Mouse (Mus musculus): ENCODE data around the gene Tuft1. TPM values are rescaled to one million over a fixed set of nuclear protein-coding genes. Genes with fewer than 3 reads are reported as not detected.
A peak's percentile ranks its signal among the peaks of the same experiment; 100 is the strongest.
"Not testable (repeated sequence)": the region's sequence is repeated elsewhere in the genome, so short reads cannot be mapped to it uniquely, and the experiment has no call there.

Gene Tuft1
- total RNA-seq (2015; ENCODE audit: low replicate concordance), result 2.9 and 5.4 TPM in 2 replicates
- 2.4 and 12.6 TPM in 2 replicates for total RNA-seq (2017; ENCODE audit: low replicate concordance)

DNA sequence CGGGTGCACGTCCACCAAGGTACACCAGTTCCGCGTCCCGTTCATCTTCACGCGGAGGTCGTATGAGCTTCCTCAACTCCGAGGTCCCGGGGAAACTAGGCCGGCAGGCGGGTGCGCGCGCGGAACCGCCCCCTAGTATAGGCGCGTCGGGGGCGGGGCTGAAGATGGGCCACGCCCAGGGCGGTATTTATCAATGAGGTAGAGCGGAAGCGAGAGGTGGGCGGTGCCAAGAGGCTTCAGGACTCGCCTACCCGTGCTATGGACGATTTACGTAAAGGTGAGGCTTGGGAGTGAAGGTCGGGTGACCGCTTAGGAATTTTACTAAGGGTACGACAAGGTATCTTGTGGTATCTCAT, at the start of gene Tuft1:
Gene Tuft1 (minus strand): TSS at position 133 of the 356 bp plus-strand sequence.
- peak; percentile 92 for ATAC-seq (replicated peaks; ENCODE audit: low FRiP score, poor library complexity, severe bottlenecking)

- ATAC-seq (replicated peaks; ENCODE audit: low FRiP score, poor library complexity, severe bottlenecking), result peak; percentile 75
These were observed 44.7 kb upstream of the Tuft1 start for GRCm38 (mm10) chr3:94703364-94703763.

- ATAC-seq (replicated peaks; ENCODE audit: low FRiP score, poor library complexity, severe bottlenecking), result peak; percentile 35
These were observed 44.2 kb upstream of the Tuft1 start for GRCm38 (mm10) chr3:94702856-94703255.

DNA sequence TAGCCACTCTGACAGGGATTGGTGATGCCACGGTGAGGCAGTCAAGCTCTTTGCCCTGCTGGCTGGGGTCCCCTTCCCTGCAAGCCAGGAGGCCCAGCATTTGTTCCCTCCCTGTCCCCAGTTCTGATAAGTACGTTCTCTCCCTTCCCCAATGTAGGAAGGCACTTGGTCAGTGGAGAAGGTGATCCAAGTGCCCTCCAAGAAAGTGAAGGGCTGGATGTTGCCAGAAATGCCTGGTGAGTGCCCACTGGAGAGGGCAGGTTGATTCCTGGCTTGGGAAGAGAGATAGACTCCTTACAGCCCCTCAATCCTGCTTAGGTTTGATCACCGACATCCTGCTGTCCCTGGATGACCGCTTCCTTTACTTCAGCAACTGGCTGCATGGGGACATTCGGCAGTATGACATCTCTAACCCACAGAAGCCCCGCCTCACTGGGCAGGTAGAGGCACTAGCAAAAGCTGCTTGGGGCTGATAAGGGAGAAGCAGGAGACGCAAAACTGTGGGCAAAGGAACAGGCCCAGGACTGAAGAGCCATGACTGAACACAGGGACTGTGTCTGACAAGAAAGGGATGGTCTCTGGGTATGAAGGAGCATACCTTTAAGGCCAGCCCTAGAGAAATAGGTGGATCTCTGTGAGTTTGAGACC, 43.6 kb upstream of the Tuft1 start:
- ATAC-seq (replicated peaks; ENCODE audit: low FRiP score, poor library complexity, severe bottlenecking), result peak; percentile 93

GRCm38 (mm10) chr3:94696257-94696656, 37.6 kb upstream of the Tuft1 start:
- ATAC-seq (replicated peaks; ENCODE audit: low FRiP score, poor library complexity, severe bottlenecking), result peak; percentile 40; the same call in 1 of the 2 replicates

DNA sequence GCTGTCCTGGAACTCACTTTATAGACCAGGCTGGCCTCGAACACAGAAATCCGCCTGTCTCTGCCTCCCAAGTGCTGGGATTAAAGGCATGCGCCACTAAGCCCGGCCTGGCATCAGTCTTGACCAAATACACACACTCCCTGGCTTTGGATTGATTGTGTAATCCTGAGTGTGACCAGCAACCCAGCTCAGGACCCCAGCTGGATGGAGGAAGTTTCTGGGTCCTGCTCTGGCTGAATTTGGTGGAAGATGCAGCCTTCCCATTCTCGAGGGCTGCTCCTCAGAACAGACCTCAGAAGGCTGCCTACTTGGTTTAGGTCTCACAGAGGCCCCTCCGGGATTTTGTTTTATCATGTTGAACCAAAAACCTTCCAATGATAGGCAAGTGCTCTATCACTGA, 36.9 kb upstream of the Tuft1 start:
- ATAC-seq (replicated peaks; ENCODE audit: low FRiP score, poor library complexity, severe bottlenecking), result not testable (repeated sequence)

DNA sequence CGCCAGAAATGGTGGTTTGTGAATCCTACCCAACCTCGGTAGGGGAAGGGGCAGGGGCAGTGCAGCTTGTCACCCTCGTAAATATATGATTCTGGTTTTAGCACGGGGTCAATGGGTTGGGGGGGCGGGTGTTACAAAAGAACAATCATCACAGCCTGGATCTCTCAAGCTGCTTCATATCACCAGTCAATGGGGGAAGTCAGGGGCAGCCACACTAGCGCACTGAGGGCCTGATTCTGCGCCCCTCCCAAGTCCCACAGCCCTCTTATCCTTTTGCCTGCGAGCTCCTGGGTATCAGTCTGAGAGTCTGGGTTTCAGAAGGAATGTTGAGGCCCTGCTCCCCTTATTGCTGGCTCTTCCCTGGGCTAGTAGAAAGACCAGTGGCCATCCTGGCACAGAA, 35.2 kb upstream of the Tuft1 start:
- ATAC-seq (replicated peaks; ENCODE audit: low FRiP score, poor library complexity, severe bottlenecking), result peak; percentile 61; the same call in 1 of the 2 replicates

DNA sequence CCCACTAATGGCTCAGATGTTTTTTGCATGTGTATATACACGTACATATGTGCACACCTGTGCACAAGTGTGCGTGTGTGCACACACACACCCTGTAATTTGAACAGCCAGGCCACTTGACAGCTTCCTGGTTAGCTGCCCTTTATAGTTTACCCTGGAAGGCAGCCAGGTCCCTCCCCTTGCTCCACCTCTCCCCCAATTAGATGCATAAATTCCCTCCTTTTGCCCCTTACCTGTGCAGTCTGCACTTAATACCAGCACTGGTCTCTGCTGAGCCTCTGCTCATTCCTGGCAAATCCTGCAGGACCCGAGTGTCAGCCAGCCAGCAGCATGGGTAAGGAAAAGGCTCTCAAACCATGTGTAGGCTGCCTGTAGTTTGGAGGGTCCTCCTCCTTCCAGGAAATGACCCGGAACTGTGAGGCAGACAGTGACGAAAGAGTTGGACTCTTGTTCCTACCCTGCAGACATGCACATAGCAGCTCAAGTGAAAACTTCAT, 34.7 kb upstream of the Tuft1 start, which contains the start of gene Selenbp2:
Gene Selenbp2 (plus strand): TSS at position 228 of the 497 bp plus-strand sequence.
- ATAC-seq (replicated peaks; ENCODE audit: low FRiP score, poor library complexity, severe bottlenecking), result no peak

- ATAC-seq (replicated peaks; ENCODE audit: low FRiP score, poor library complexity, severe bottlenecking), result not testable (repeated sequence)
These were observed 33.0 kb upstream of the Tuft1 start for GRCm38 (mm10) chr3:94691694-94692093.

DNA sequence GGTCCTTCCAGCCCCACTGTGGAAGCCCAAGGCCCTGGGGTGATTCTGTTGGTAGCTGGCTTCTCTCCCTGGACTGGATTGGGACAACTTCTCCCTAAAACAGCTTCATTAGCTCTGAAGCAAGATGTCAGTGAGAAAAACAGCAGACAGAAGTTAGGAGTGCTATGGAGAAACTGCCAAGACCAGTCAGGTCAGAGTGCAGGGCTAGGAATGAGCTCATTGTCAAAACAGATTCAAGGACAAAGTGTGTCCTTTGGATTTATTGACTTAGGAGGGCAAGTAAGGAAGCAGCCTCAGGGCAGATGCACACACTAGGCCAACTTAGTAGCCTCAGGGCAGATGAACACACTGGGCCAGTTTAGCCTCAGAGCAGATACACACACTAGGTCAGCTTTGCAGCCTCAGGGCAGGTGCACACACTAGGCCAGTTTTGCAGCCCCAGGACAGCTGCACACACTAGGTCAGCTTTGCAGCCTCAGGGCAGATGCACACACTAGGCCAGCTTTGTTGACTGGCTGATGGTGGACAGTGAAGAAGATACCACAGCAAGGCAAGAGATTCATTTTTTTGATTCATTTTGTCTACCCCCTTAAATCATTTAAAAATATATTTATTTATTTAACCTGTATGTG, 32.1 kb upstream of the Tuft1 start:
- no peak for ATAC-seq (replicated peaks; ENCODE audit: low FRiP score, poor library complexity, severe bottlenecking)

DNA sequence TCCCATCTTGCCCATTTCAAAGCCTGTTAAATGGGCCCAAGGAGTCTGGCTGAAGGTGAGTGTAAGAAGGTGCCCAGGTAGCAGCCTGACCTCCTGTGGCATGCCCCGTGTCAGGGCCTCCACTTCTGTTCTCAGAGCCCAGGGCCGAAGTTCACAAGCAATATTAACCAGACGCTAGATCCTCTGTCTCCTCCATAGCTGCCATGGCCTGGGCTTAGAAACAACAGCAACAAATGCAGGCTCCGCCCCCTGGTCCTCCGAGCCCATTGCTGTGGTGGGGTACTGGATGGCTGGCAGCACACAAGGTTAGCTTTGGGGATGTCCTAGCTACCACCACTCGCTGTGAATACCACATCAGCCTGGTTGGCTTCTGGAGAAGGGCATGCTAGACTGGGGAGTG, 31.5 kb upstream of the Tuft1 start:
- not testable (repeated sequence) for ATAC-seq (replicated peaks; ENCODE audit: low FRiP score, poor library complexity, severe bottlenecking)

- not testable (repeated sequence) for ATAC-seq (replicated peaks; ENCODE audit: low FRiP score, poor library complexity, severe bottlenecking)
These were observed 30.5 kb upstream of the Tuft1 start for GRCm38 (mm10) chr3:94689195-94689594.

DNA sequence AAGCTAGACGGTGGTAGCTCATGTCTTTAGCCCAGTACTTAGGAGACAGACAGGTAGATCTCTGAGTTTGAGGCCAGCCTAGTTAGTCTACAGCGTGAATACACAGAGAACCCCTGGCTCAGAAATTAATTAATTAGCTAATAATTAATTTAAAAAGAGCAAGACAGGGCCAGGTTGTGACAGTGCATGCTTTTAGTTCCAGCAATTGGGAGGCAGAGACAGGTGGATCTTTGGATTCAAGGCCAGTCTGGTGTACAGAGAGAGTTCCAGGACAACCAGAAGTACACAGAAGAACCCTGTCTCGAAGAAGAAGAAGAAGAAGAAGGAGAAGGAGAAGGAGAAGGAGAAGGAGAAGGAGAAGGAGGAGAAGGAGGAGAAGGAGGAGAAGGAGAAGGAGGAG, 30.0 kb upstream of the Tuft1 start:
- not testable (repeated sequence) for ATAC-seq (replicated peaks; ENCODE audit: low FRiP score, poor library complexity, severe bottlenecking)

DNA sequence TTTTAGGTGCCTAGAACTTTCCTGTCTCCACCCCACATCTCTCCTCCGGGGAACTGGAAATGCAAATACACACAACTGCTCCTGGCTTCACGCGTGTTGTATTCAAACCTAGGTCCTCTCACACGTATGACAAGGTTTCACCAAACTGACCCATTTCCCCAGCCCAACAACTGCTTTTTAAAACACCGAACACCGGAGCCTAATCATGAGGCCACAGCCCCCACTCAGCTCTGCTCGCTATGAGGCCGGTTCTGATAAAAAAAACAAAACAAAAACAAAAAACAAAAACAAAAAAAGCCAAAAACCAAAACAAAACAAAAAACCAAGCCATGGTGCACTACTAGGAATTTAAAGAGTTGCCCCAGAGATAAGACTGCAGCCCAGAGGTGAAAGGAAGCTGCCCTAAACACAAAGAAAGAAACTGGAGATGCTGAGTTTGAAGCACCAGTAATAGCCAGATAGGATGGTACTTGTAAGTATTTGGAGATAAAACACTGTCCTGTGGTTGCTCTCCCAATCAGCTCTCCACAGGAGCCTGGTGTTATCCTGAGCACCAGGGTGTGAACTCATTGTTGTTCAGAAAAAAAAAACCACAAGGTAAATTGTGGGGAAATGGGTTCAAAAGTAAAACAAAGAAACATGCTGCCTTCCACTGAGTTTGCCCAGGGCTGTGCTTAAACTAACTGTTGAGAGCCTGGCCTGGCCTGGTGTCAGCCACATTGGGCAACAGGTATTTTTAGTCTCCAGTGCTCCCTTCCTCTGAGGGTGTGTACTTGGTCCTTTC, 27.5 kb upstream of the Tuft1 start:
- ATAC-seq (replicated peaks; ENCODE audit: low FRiP score, poor library complexity, severe bottlenecking), result peak; percentile 89

DNA sequence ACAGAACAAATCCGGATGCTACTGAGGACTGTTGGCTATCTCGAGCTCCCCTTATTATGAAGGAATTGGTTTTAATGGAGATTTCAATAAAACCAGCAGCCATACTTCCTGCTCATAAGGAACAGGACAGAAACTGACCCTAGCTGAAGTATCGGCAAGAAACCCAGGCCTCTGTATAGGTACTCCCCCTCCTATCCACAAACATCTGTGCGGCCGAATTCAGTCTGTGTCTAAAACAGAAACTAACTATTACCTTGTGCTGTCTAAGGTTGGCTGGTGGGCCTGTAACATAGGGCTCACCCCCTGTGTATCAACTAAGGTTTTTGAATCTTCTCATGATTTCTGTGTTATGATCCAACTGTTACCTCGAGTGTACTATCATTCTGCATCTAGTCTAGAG, 25.0 kb upstream of the Tuft1 start:
- ATAC-seq (replicated peaks; ENCODE audit: low FRiP score, poor library complexity, severe bottlenecking), result no peak

- no peak for ATAC-seq (replicated peaks; ENCODE audit: low FRiP score, poor library complexity, severe bottlenecking)
These were observed 22.1 kb upstream of the Tuft1 start for GRCm38 (mm10) chr3:94680783-94681182.

GRCm38 (mm10) chr3:94680032-94680431, 21.4 kb upstream of the Tuft1 start:
- not testable (repeated sequence) for ATAC-seq (replicated peaks; ENCODE audit: low FRiP score, poor library complexity, severe bottlenecking)

GRCm38 (mm10) chr3:94679351-94679841, 20.7 kb upstream of the Tuft1 start:
- ATAC-seq (replicated peaks; ENCODE audit: low FRiP score, poor library complexity, severe bottlenecking), result no peak

DNA sequence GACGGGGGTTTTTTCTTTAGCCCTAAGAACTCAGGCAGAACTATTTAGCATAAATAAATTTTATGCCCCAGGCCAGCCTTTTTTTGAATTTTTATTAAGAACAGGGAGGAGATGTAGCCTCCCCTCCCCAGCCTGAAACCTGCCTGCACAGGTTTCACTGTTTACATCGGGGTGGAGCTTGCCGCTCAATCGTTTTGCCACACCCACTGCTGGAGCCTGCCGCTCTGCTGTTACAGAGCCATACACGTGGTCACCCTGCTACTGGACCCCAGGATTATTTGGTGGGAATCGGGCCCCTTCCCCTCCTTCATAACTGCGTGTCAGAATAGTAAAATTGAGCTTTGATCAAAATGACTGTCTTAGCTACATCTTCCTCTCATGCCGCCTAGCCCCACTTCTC, 16.4 kb upstream of the Tuft1 start:
- ATAC-seq (replicated peaks; ENCODE audit: low FRiP score, poor library complexity, severe bottlenecking), result not testable (repeated sequence)

DNA sequence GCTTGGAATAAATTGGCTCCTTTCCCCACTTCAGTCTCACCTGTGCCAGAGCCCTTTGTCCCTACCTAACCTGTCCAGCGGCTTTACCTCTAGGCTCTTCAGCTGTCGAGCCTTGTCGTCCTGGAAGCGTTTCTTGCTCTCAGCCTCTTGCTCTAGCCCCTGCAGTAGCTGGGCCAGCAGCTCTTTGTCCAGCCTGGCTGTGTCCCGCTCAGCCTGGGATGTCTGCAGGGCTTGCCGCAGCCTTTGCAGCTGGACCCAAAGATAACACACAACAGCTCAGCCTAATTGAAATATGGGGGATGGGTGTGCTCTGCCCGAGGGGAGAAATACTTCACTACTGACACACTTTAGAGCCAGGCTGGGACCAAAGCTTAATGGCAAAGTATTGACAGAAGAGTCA, 7.2 kb upstream of the Tuft1 start:
- peak; percentile 77 for ATAC-seq (replicated peaks; ENCODE audit: low FRiP score, poor library complexity, severe bottlenecking)

Data from erythroid progenitor cell, adult 5-6 weeks (primary cell).